Mouse (Mus musculus) heart, adult 9 months (tissue): ENCODE results near the gene Snx32.

ENCODE experiments used
- DNase-seq, 2 experiments: peaks; one replicate each; pipeline ENCODE4 v3.0.0; 2022; ENCODE audit warnings: low spot score in 2 of 2

The Snx32 gene

GRCm38 (mm10) chr19:5483386-5484359 is 26.7 kb downstream of the Snx32 start:
- DNase-seq: no peak

DNA sequence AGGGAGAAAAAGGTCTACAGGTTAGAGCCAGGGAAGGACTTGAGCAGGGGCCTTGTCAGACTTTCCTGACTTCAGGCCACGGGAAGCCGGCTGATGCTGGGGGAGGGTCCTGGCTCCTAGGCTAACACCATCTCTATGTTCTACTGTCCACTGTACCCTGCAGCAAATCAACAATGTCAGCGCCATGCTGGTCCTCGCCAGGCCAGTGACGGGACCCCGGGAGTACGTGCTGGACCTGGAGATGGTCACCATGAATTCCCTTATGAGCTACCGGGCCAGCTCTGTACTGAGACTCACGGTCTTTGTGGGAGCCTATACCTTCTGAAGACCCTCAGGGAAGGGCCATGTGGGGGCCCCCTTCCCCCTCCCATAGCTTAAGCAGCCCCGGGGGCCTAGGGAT is 28.9 kb downstream of the Snx32 start:
- DNase-seq: no peak

- no peak for DNase-seq
Measured at GRCm38 (mm10) chr19:5480016-5480415, 30.3 kb downstream of the Snx32 start.

GRCm38 (mm10) chr19:5477668-5478300 is 32.6 kb downstream of the Snx32 start:
- DNase-seq: no peak

- no peak for DNase-seq
Measured at GRCm38 (mm10) chr19:5477004-5477667, 33.2 kb downstream of the Snx32 start.

- no peak for DNase-seq
Measured at GRCm38 (mm10) chr19:5475069-5475714, 35.1 kb downstream of the Snx32 start.

DNA sequence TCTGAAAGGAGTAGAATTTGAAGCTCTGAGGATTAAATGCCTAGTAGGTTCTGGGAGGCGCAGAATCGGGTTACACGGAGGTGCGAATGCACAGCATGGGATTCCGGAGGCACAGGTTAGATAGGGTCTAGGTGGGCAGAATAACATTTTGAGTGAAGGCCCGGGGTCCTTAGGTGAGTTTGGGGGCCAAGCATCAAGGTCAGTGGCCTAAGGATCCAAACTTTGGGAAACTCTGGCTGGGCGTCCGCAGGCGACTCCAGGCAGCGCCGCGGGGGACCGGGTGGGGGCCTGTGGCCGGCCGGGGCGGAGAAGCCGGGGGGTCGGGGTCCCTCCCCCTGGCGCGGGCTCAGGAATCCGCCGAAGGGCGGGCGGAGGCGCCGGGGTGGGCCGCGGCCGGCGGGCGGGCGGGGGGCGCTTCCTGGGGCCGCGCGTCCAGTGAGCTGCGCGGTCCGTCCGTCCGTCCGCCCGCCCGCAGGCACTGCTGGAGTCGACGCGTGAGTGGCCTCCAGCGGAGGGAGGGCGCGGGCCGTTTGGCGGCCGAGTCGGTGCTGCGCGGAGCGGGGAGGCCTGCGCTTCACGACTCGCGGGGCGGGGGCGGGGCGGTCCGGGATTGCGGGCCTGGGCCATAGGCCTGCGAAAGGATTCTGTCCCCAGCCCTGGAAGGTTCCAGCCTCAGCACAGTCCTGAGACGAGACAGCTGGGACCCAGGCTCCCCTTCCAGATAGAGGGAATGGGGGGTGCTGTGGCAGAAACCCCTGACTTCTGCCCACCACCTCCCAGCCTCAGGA is 35.9 kb downstream of the Snx32 start:
- DNase-seq: peak in 1 of 2 experiments; percentile 37

- peak; percentile 83 to 89 for DNase-seq
Measured at GRCm38 (mm10) chr19:5473720-5474119, 36.6 kb downstream of the Snx32 start, which contains the start of gene Efemp2. Efemp2 (plus strand) TSS chr19:5473954.

- DNase-seq: no peak
Measured at GRCm38 (mm10) chr19:5472857-5473256, 37.5 kb downstream of the Snx32 start.

GRCm38 (mm10) chr19:5471846-5472245 is 38.5 kb downstream of the Snx32 start:
- DNase-seq: no peak

GRCm38 (mm10) chr19:5468374-5468773 is 42.0 kb downstream of the Snx32 start, which contains the start of gene Ctsw:
Ctsw (minus strand) TSS chr19:5468507.
- DNase-seq: no peak

DNA sequence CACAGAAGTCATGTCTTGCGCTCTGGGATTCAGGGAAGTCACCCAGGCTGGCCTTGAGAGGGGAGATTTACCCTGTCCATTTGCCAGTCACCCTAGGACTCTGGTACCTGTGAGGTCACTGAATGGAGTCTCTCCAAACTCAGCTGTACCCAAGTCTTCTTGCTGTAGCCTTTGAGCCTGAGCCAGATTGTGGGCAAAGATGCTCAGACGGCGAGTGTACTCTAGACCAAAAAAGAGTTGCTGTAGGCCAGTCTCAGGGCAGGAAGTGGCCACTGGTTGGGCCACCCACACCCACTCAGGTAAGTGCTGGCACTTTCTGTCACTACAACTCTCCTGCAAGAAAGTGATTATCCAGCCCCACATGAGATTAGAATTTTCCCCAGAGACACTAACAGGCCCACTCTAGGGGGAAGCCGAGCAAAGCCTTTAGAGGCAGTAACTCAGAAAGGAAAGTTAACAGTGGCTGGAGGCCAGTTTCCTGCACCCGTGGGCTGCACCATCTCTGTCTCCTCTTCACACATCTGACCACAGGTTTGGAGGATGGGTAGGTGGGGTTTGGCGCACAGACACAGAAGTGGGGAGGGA is 43.3 kb downstream of the Snx32 start:
- no peak for DNase-seq

DNA sequence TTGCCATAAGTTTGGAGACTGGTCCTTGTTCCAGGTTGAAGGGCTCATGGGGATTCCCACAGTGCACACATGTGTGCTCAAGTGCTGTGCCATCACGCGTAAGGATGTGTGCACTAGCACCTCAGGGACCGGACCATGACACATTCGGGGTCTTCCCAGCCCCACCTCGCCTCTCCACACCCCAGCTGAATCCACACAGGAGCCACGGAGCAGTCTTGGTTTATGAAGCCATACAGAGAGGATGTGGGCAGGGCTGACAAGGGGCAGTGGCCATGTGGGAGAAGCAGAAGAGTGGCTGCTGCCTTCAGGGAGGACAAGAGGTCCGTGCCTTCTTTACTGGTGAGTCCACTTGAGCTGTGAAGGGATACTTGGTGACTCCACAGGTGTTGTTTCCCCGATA is 45.3 kb downstream of the Snx32 start:
- no peak for DNase-seq

DNA sequence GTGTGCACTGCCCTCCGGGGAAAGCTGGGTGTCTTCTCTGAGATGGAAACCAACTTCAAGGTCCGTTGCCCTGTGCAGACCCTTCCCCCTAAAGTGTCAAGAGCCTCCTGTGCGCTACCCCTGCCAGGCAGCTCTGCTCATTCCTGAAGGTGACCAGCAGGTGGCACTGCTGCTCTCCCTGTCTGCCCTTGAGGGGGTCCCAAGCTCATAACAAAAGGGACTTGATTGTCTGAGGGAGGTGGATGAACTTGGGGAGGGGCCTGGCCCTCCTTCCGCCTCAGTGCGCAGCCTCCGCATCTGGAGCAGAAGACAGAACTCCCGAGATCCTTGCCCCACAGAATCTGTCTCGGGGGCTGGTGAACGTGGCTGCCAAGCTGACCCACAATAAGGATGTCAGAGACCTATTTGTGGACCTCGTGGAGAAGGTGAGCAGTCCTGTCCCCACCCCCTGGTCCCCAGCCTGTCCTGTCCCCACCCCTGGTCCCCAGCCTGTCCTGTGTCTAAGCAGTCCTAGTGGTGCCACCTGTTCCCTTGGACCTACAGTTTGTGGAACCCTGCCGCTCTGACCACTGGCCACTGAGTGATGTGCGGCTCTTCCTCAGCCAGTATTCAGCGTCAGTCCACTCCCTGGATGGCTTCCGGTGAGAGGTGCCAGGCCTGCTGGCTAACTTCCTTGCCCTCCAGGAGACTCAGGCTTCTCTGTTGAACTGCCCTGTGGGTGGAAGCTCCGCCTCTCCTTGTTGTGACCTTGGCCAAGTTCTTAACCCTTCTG is 46.4 kb downstream of the Snx32 start:
- DNase-seq: peak in 1 of 2 experiments; percentile 42

DNA sequence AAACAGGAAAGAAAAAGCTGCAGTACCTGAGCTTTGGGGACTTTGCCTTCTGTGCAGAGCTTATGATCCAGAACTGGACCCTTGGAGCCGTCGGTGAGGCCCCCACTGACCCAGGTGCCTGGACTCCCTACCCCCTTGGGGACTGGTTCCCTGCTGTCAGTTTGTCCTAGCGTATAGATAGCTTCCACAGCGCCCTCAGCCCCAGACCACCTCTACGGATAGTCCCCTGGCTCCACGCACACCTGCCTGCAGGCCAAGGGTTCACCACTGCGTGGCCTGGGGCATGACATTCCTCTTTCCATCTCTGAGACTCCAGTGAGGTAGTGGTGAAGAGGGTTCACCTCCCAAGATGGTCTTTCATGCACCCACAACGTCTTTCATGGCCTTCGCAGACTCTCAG is 47.1 kb downstream of the Snx32 start:
- DNase-seq: no peak

GRCm38 (mm10) chr19:5461411-5461810 is 48.9 kb downstream of the Snx32 start:
- DNase-seq: no peak

- DNase-seq: peak; percentile 87 to 88
Measured at GRCm38 (mm10) chr19:5460465-5460911, 49.9 kb downstream of the Snx32 start, which contains the start of gene Fibp. Fibp (plus strand) TSS chr19:5460615.

DNA sequence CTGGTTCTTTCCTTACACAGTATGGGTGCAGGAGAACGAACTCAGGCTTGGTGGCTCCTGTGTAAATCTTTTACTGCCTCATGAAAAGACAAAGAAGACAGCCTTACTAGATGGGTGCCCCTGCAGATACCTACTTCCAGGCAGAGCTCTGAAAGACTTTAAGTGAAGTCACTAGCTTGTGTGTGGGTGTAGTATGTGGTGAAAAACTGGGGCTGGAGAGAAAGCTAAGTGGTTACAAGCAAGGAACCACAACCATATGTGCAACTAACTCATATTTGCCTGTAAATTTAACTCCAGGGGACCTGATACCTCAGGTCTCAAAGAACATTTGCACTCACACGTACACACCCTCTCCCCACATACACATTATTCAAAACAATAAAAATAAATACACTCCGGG is 50.4 kb downstream of the Snx32 start:
- no peak for DNase-seq

DNA sequence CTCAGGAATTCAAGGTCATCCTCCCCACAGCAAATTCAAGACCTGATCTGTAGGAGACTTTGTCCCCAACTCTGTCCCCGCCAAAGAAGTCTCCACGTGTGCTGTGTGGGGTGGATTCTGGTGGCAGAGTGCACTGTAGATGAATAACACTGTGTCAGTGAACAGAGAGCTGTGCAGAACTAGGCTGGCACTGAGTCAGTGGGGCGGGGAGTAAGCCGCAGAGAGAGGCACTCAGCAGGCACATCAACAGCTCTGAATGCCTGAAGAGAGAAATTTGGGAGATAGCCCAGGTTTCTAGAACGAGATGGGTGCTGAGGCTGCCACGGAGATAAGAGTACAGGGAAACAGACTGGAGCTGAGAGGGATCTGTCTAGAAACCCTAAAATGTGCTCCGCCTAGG is 51.3 kb downstream of the Snx32 start:
- no peak for DNase-seq
